Mouse (Mus musculus): ENCODE results near the gene Kcnmb3.

- TF ChIP-seq CTCF (IDR thresholded peaks at IDR 0.05; ENCODE audit: low read depth, low read length) (no peak), GATA1 (IDR thresholded peaks at IDR 0.05; ENCODE audit: borderline replicate concordance, low read length) (no peak)
Observed at GRCm38 (mm10) chr3:32495088-32495770, 3.2 kb upstream of the Kcnmb3 start.
